In the genomic region with DNA sequence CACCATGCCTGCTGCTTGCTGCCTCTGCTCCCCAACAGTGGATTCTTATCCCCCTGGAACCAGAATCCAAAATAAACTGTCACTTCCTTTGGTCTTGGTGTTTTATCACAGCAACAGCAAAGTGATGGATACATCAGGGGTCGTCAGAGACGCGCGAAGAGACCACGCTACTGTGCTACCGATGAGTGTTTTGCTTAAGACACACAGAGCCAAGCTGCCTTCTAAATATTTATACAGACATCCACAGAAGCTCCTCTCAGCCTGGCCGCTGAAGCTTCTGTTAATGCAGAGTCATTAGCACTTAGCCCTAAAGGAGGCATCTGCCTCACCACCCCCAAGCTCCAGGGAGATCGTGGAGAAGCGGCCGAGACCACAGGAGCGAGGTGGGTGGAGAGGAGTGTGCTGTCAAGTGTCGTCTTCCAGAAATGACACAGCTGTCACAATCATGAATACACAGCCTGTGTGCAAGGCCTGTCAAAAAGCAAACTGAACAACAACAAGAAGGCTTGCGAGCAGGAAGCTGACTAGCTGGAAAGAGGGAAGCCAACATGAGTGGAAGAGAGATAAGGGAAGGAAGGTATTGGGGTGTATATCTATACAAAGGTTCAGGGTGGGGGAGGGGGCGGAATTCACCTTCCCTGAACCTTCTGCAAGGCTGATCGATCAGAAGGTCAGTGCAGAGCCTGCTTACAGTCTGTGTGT, we compare ENCODE assay signal across 9 mouse cellular contexts.
DNase-seq lines count a peak whose midpoint lies in the region; ATAC-seq and TF ChIP-seq lines count a peak whose summit lies in the region.
"Had no signal": no experiment of that assay in that cellular context is flagged by ENCODE, and none has a peak within 500 bp of the region (broad histone marks: within the 10 kb centered on the region; RNA-seq: fewer than 3 reads in every experiment).

No protein-coding gene starts in this region.

- peaks cover 25% of the 10 kb centered on the region for H3K4me1 ChIP-seq in hindbrain, embryonic 10.5 days (replicated peaks)
- peaks cover 27% of the 10 kb centered on the region for H3K4me1 ChIP-seq in liver, embryonic 12.5 days
- H3K4me1 ChIP-seq in thymus, adult 2 months (replicated peaks; ENCODE audit: control insufficient read depth, insufficient read depth, low read length): peaks cover 3% of the 10 kb centered on the region
- H3K4me1 ChIP-seq: liver, embryonic 15.5 days had no signal

- peak overlapping the region; percentile 15 for H3K4me2 ChIP-seq in liver, embryonic 12.5 days
- H3K4me2 ChIP-seq: liver, embryonic 15.5 days had no signal

- peak overlapping the region; percentile 4; the same call in 1 of the 2 replicates for H3K27ac ChIP-seq in hindbrain, embryonic 10.5 days
- no peak overlapping the region for H3K27ac ChIP-seq in liver, embryonic 12.5 days
- no peak overlapping the region for H3K27ac ChIP-seq in thymus, adult 2 months (ENCODE audit: control insufficient read depth, insufficient read depth, low read length)
- H3K27ac ChIP-seq: liver, embryonic 15.5 days had no signal

- no peaks in the 10 kb centered on the region for H3K36me3 ChIP-seq in hindbrain, embryonic 10.5 days
- H3K36me3 ChIP-seq in liver, embryonic 12.5 days: no peaks in the 10 kb centered on the region
- H3K36me3 ChIP-seq in thymus, adult 2 months (ENCODE audit: control insufficient read depth, insufficient read depth, low read length): no peaks in the 10 kb centered on the region
- H3K36me3 ChIP-seq: liver, embryonic 15.5 days had no signal

- DNase-seq in left cerebral cortex, postnatal 25 days (ENCODE audit: low spot score in 2 of 2): peak; percentile 34 to 52
- DNase-seq in left cerebral cortex, postnatal 10 days (ENCODE audit: extremely low spot score in 1 of 2, low spot score in 2 of 2): no peak
- DNase-seq in hindbrain, embryonic 10.5 days (ENCODE audit: low spot score): no peak
- peak; percentile 38 for DNase-seq in retina, embryonic 14.5 days (ENCODE audit: low spot score)
- DNase-seq in embryo, embryonic 9.5 days (ENCODE audit: extremely low spot score): no peak
- DNase-seq in gastrocnemius, postnatal 10 days: no peak
- DNase-seq in thymus, adult 2 months: no peak

- H3K4me3 ChIP-seq in hindbrain, embryonic 10.5 days: no peak overlapping the region
- H3K4me3 ChIP-seq in liver, embryonic 12.5 days: no peak overlapping the region
- H3K4me3 ChIP-seq in thymus, adult 2 months (ENCODE audit: control insufficient read depth, insufficient read depth, low read length): no peak overlapping the region
- H3K4me3 ChIP-seq: liver, embryonic 15.5 days had no signal

- peak; percentile 27; the same call in 1 of the 2 replicates for ATAC-seq in liver, embryonic 12.5 days

- no peaks in the 10 kb centered on the region for H3K9me3 ChIP-seq in hindbrain, embryonic 10.5 days
- no peaks in the 10 kb centered on the region for H3K9me3 ChIP-seq in liver, embryonic 12.5 days (replicated peaks)
- H3K9me3 ChIP-seq: liver, embryonic 15.5 days had no signal

- no peak overlapping the region for H3K9ac ChIP-seq in liver, embryonic 12.5 days
- H3K9ac ChIP-seq: liver, embryonic 15.5 days had no signal

- TF ChIP-seq POLR2A in thymus, adult 2 months (IDR thresholded peaks at IDR 0.05; ENCODE audit: control insufficient read depth, extremely low read depth, insufficient read depth, low read length, poor library complexity): no peak

- 71% methylated on average over 15 of the region's 15 CpGs for WGBS in hindbrain, embryonic 10.5 days
- WGBS in liver, embryonic 12.5 days (ENCODE audit: insufficient replicate concordance): 24% methylated on average over 15 of the region's 15 CpGs
- 84% methylated on average over 15 of the region's 15 CpGs for WGBS in thymus, adult 2 months

- intact Hi-C loops in left cerebral cortex, postnatal 25 days (cut with DNase I): no loop called here
- intact Hi-C loops in left cerebral cortex, postnatal 10 days (cut with DNase I): no loop called here

- TF ChIP-seq CTCF in thymus, adult 2 months (IDR thresholded peaks at IDR 0.05; ENCODE audit: borderline replicate concordance, control insufficient read depth, extremely low read depth, insufficient read depth, low read length, poor library complexity): no peak

- H3K27me3 ChIP-seq in hindbrain, embryonic 10.5 days (ENCODE audit: insufficient read depth, poor library complexity, severe bottlenecking): no peaks in the 10 kb centered on the region
- no peaks in the 10 kb centered on the region for H3K27me3 ChIP-seq in liver, embryonic 12.5 days (replicated peaks)
- no peaks in the 10 kb centered on the region for H3K27me3 ChIP-seq in thymus, adult 2 months (ENCODE audit: control insufficient read depth, insufficient read depth, low read length)
- H3K27me3 ChIP-seq: liver, embryonic 15.5 days had no signal

Comparison
In these comparisons a context has a peak if more than half of its experiments do, and no peak if none do; other contexts are left out.
1. DNase-seq: peak in left cerebral cortex, postnatal 25 days (2 of 2) and retina, embryonic 14.5 days (single experiment); none in left cerebral cortex, postnatal 10 days (0 of 2), hindbrain, embryonic 10.5 days (single experiment), embryo, embryonic 9.5 days (single experiment), gastrocnemius, postnatal 10 days (single experiment) and thymus, adult 2 months (single experiment).